Mouse (Mus musculus): ENCODE measurements around the gene Lyg2. TPM values are rescaled to one million over a fixed set of nuclear protein-coding genes. Genes with fewer than 3 reads are reported as not detected.
A peak's percentile ranks its signal among the peaks of the same experiment; 100 is the strongest.

Lyg2 gene
- polyA plus RNA-seq, 1 experiment, result 0.04 TPM

- no peak overlapping the region for H3K4me3 ChIP-seq (ENCODE audit: insufficient read depth, low read length)
- TF ChIP-seq POLR2A (IDR thresholded peaks at IDR 0.05; ENCODE audit: extremely low read depth, insufficient read depth, low read length) (no peak), CTCF (IDR thresholded peaks at IDR 0.05; ENCODE audit: extremely low read depth, insufficient read depth, low read length) (no peak)
- H3K27ac ChIP-seq (ENCODE audit: insufficient read depth, low read length), result no peak overlapping the region
- peaks cover 1% of the 10 kb centered on the region; the same call in 1 of the 2 replicates for H3K4me1 ChIP-seq (ENCODE audit: control insufficient read depth, insufficient read depth, low read length)
Measured at GRCm38 (mm10) chr1:37868640-37869039, 47.7 kb downstream of the Lyg2 start.

GRCm38 (mm10) chr1:37867684-37868322 lies 48.5 kb downstream of the Lyg2 start:
- no peak for TF ChIP-seq POLR2A (IDR thresholded peaks at IDR 0.05; ENCODE audit: extremely low read depth, insufficient read depth, low read length)
- Histone ChIP-seq H3K4me3 (ENCODE audit: insufficient read depth, low read length) (no peak overlapping the region), H3K27ac (ENCODE audit: insufficient read depth, low read length) (no peak overlapping the region), H3K4me1 (ENCODE audit: control insufficient read depth, insufficient read depth, low read length) (no peaks in the 10 kb centered on the region)

GRCm38 (mm10) chr1:37867056-37867455 lies 49.2 kb downstream of the Lyg2 start:
- no peak overlapping the region for H3K27ac ChIP-seq (ENCODE audit: insufficient read depth, low read length)
- no peak overlapping the region for H3K4me3 ChIP-seq (ENCODE audit: insufficient read depth, low read length)
- no peaks in the 10 kb centered on the region for H3K4me1 ChIP-seq (ENCODE audit: control insufficient read depth, insufficient read depth, low read length)
- TF ChIP-seq POLR2A (IDR thresholded peaks at IDR 0.05; ENCODE audit: extremely low read depth, insufficient read depth, low read length) (no peak), CTCF (IDR thresholded peaks at IDR 0.05; ENCODE audit: extremely low read depth, insufficient read depth, low read length) (peak; percentile 54)

DNA sequence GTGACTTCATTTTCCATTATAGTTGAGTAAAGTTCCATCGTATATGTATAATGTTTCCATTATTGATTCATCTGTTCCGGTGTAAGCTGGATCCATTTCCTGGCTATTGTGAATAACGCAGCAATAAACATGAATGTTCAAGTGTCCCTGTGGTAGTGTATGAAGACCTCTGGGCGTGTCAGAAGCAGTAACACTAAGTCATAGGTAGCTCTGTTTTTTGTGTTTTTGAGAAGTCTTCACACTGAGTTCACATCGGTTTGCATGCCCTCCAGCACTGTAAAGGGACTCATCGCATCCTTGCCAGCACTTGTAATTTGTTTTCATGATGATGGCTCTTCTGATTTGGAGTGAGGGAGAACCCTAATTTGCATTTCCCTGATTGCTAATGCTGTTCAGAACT lies 50.0 kb downstream of the Lyg2 start, which contains the start of gene Tsga10:
TSS of gene Tsga10 (minus strand) at position 144 of the 400 bp plus-strand sequence.
- peak within 1 kb of the TSS; percentile 52 for H3K4me3 ChIP-seq (ENCODE audit: insufficient read depth, low read length)
- no peaks in the 10 kb centered on the region for H3K4me1 ChIP-seq (ENCODE audit: control insufficient read depth, insufficient read depth, low read length)
- peak within 1 kb of the TSS; percentile 88 for H3K27ac ChIP-seq (ENCODE audit: insufficient read depth, low read length)
- TF ChIP-seq POLR2A (IDR thresholded peaks at IDR 0.05; ENCODE audit: extremely low read depth, insufficient read depth, low read length) (no peak), CTCF (IDR thresholded peaks at IDR 0.05; ENCODE audit: extremely low read depth, insufficient read depth, low read length) (no peak)

GRCm38 (mm10) chr1:37865401-37866215 lies 50.7 kb downstream of the Lyg2 start:
- peak overlapping the region; percentile 88 for H3K27ac ChIP-seq (ENCODE audit: insufficient read depth, low read length)
- TF ChIP-seq CTCF (IDR thresholded peaks at IDR 0.05; ENCODE audit: extremely low read depth, insufficient read depth, low read length), result no peak
- no peak for TF ChIP-seq POLR2A (IDR thresholded peaks at IDR 0.05; ENCODE audit: extremely low read depth, insufficient read depth, low read length)
- peak overlapping the region; percentile 52 for H3K4me3 ChIP-seq (ENCODE audit: insufficient read depth, low read length)
- H3K4me1 ChIP-seq (ENCODE audit: control insufficient read depth, insufficient read depth, low read length), result no peaks in the 10 kb centered on the region

DNA sequence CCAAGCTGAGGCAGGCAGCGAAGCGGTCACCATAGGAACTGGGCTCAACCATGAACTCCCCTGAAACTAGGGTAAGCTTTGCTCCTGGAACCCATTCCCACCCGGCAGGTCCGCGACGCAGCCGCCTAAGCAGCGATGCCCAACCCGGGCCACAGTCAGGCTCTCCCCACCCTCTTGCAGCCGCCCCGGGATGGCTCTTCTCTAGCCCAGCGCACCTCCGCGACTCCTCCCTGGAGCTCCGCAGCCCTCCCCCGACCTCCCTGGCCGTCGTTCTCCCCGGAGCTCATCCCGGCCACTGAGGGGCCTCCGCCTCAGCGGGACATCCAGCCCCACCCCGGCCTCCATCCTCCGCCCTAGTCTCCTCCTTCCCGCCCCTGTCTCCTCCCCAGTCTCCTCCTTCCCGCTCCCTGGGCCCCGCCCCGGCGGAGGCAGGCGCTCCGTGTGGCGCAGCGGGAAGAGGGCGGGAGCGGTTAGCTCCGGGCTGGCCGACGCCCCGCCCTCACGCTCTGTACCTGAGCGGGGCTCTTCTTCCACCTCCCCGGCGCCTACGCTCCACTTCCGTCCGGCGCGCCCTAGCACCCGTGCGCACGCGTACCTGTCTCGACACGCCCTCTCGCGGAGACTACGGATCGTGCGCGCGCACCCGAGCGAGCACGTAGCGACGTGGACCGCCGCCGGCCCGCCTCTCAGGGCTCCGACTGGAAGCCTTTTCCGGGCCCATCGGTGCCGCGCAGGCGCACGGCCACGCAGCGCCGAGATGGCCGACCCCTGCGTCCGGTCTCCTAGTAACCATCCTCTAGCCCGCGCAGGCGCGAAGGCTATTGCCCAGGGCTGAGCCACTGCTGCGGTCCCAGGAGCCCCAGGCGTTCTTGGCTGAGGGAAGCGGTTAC lies 51.5 kb downstream of the Lyg2 start:
- Histone ChIP-seq H3K27ac (ENCODE audit: insufficient read depth, low read length) (peak overlapping the region; percentile 88; the same call in 1 of the 2 replicates), H3K4me3 (ENCODE audit: insufficient read depth, low read length) (peak overlapping the region; percentile 52), H3K4me1 (ENCODE audit: control insufficient read depth, insufficient read depth, low read length) (no peaks in the 10 kb centered on the region)
- TF ChIP-seq CTCF (IDR thresholded peaks at IDR 0.05; ENCODE audit: extremely low read depth, insufficient read depth, low read length), result no peak
- peak; percentile 98 for TF ChIP-seq POLR2A (IDR thresholded peaks at IDR 0.05; ENCODE audit: extremely low read depth, insufficient read depth, low read length)

Other genes with a start within 250 kb of the Lyg2 start
- 142 and 171 TPM in 2 replicates for gene 2010300C02Rik, start 196.4 kb downstream of the Lyg2 start, polyA plus RNA-seq (2012; rRNA removed)
- 13.2 and 14.0 TPM in 2 replicates for gene Tsga10, start 50.1 kb downstream of the Lyg2 start, polyA plus RNA-seq (2012; rRNA removed)
- 8.1 and 8.5 TPM in 2 replicates for gene Lipt1, start 44.8 kb downstream of the Lyg2 start, polyA plus RNA-seq (2012; rRNA removed)
- gene Mitd1, start 26.1 kb downstream of the Lyg2 start, polyA plus RNA-seq (2012; rRNA removed), result 15.6 and 16.9 TPM in 2 replicates
- gene Mrpl30, start 26.0 kb downstream of the Lyg2 start, polyA plus RNA-seq (2012; rRNA removed), result 142 and 149 TPM in 2 replicates
- gene Lyg1, start 41.3 kb upstream of the Lyg2 start, polyA plus RNA-seq (2012; rRNA removed), result not detected in 2 replicates
- 43.8 and 46.7 TPM in 2 replicates for gene Txndc9, start 81.4 kb upstream of the Lyg2 start, polyA plus RNA-seq (2012; rRNA removed)
- 18.3 and 19.1 TPM in 2 replicates for gene Eif5b, start 81.5 kb upstream of the Lyg2 start, polyA plus RNA-seq (2012; rRNA removed)
- 25.2 and 25.7 TPM in 2 replicates for gene Rev1, start 213.3 kb upstream of the Lyg2 start, polyA plus RNA-seq (2012; rRNA removed)

Measured in cortical plate, adult 2 months (tissue).